Mouse (Mus musculus): ENCODE measurements around the gene Asic2. TPM values are rescaled to one million over a fixed set of nuclear protein-coding genes. Genes with fewer than 3 reads are reported as not detected.

Gene Asic2
- total RNA-seq, 2 experiments from 2014 or later, result 78.0 to 80.2 TPM

GRCm38 (mm10) chr11:81053826-81054225 lies 914.4 kb downstream of the Asic2 start:
- peak; percentile 26 to 75 for DNase-seq (ENCODE audit: low spot score in 2 of 2)
- intact Hi-C loops (cut with DNase I), result no loop called here

GRCm38 (mm10) chr11:81041671-81042070 lies 926.6 kb downstream of the Asic2 start:
- DNase-seq (ENCODE audit: low spot score in 2 of 2), result no peak
- intact Hi-C loops (cut with DNase I), result no loop called here

- DNase-seq (ENCODE audit: low spot score in 2 of 2), result no peak
- intact Hi-C loops (cut with DNase I), result no loop called here
These were observed 928.3 kb downstream of the Asic2 start for GRCm38 (mm10) chr11:81039976-81040375.

- peak in 1 of 2 experiments; percentile 51 for DNase-seq (ENCODE audit: low spot score in 2 of 2)
- intact Hi-C loops (cut with DNase I), result no loop called here
These were observed 936.1 kb downstream of the Asic2 start for GRCm38 (mm10) chr11:81032151-81032550.

GRCm38 (mm10) chr11:81014776-81015175 lies 953.5 kb downstream of the Asic2 start:
- DNase-seq (ENCODE audit: low spot score in 2 of 2), result no peak
- intact Hi-C loops (cut with DNase I), result no loop called here

- no peak for DNase-seq (ENCODE audit: low spot score in 2 of 2)
- intact Hi-C loops (cut with DNase I), result no loop called here
These were observed 954.8 kb downstream of the Asic2 start for GRCm38 (mm10) chr11:81013501-81013900.

GRCm38 (mm10) chr11:81010766-81011165 lies 957.5 kb downstream of the Asic2 start:
- intact Hi-C loops (cut with DNase I), result no loop called here

GRCm38 (mm10) chr11:81009366-81009765 lies 958.9 kb downstream of the Asic2 start:
- DNase-seq (ENCODE audit: low spot score in 2 of 2), result peak; percentile 45 to 86
- intact Hi-C loops (cut with DNase I), result loop anchor here (5.0 kb wide), 1 partner anchor 88 kb away; no protein-coding TSS in a partner anchor

More at GRCm38 (mm10) chr11:81010766-81011165, 957.5 kb downstream of the Asic2 start:
- no peak for DNase-seq (ENCODE audit: low spot score in 2 of 2)

GRCm38 (mm10) chr11:81005831-81006230 lies 962.4 kb downstream of the Asic2 start:
- intact Hi-C loops (cut with DNase I), result loop anchor here (5.0 kb wide), 1 partner anchor 91 kb away; no protein-coding TSS in a partner anchor
- no peak for DNase-seq (ENCODE audit: low spot score in 2 of 2)

GRCm38 (mm10) chr11:81002769-81003430 lies 965.4 kb downstream of the Asic2 start:
- peak in 1 of 2 experiments; percentile 75 for DNase-seq (ENCODE audit: low spot score in 2 of 2)
- intact Hi-C loops (cut with DNase I), result no loop called here

- intact Hi-C loops (cut with DNase I), result no loop called here
These were observed 972.6 kb downstream of the Asic2 start for GRCm38 (mm10) chr11:80995621-80996020.

GRCm38 (mm10) chr11:80983530-80983929 lies 984.7 kb downstream of the Asic2 start:
- intact Hi-C loops (cut with DNase I), result no loop called here
- DNase-seq (ENCODE audit: low spot score in 2 of 2), result no peak

More at GRCm38 (mm10) chr11:80995621-80996020, 972.6 kb downstream of the Asic2 start:
- no peak for DNase-seq (ENCODE audit: low spot score in 2 of 2)

- intact Hi-C loops (cut with DNase I), result no loop called here
- DNase-seq (ENCODE audit: low spot score in 2 of 2), result no peak
These were observed 991.9 kb downstream of the Asic2 start for GRCm38 (mm10) chr11:80976239-80976855.

GRCm38 (mm10) chr11:80974616-80975015 lies 993.6 kb downstream of the Asic2 start:
- intact Hi-C loops (cut with DNase I), result no loop called here
- no peak for DNase-seq (ENCODE audit: low spot score in 2 of 2)

- intact Hi-C loops (cut with DNase I), result no loop called here
- DNase-seq (ENCODE audit: low spot score in 2 of 2), result peak; percentile 76 to 78
These were observed 994.3 kb downstream of the Asic2 start for GRCm38 (mm10) chr11:80973976-80974375.

GRCm38 (mm10) chr11:80973273-80973672 lies 995.0 kb downstream of the Asic2 start:
- no peak for DNase-seq (ENCODE audit: low spot score in 2 of 2)
- intact Hi-C loops (cut with DNase I), result no loop called here

- DNase-seq (ENCODE audit: low spot score in 2 of 2), result no peak
- intact Hi-C loops (cut with DNase I), result no loop called here
These were observed 1000.7 kb downstream of the Asic2 start for GRCm38 (mm10) chr11:80967544-80967943.

GRCm38 (mm10) chr11:80966040-80966439 lies 1002.2 kb downstream of the Asic2 start:
- no peak for DNase-seq (ENCODE audit: low spot score in 2 of 2)
- intact Hi-C loops (cut with DNase I), result no loop called here

- peak; percentile 62 to 85 for DNase-seq (ENCODE audit: low spot score in 2 of 2)
- intact Hi-C loops (cut with DNase I), result loop anchor here (5.0 kb wide), 1 partner anchor 191 kb away; no protein-coding TSS in a partner anchor
These were observed 1006.9 kb downstream of the Asic2 start for GRCm38 (mm10) chr11:80961326-80961725.

GRCm38 (mm10) chr11:80958086-80958671 lies 1010.1 kb downstream of the Asic2 start:
- DNase-seq (ENCODE audit: low spot score in 2 of 2), result peak in 1 of 2 experiments; percentile 20
- intact Hi-C loops (cut with DNase I), result no loop called here

- DNase-seq (ENCODE audit: low spot score in 2 of 2), result no peak
- intact Hi-C loops (cut with DNase I), result no loop called here
These were observed 1012.3 kb downstream of the Asic2 start for GRCm38 (mm10) chr11:80955915-80956314.
